Mouse (Mus musculus) embryonic facial prominence, embryonic 14.5 days (tissue): ENCODE results near the gene Cd302. TPM values are rescaled to one million over a fixed set of nuclear protein-coding genes. Genes with fewer than 3 reads are reported as not detected.

Source experiments
- ATAC-seq: fragments of 200-750 bp; cut with Nextera tagmentation; 2 replicates; pipeline ENCODE4 v1.8.0; 2017; ENCODE audit warnings: low read depth, moderate number of reproducible peaks, moderate TSS enrichment
- DNase-seq: peaks from one replicate; pipeline ENCODE4 v3.0.0-alpha.2; 2015; ENCODE audit warnings: low spot score
- H3K27ac ChIP-seq: fragments of 300-500 bp; sonication (generic); replicated peaks from 2 replicates; pipeline ENCODE4 v1.5.1; 2014; ENCODE audit warnings: low read depth, mild to moderate bottlenecking, low read length, moderate library complexity
- H3K27me3 ChIP-seq: fragments of 300-500 bp; sonication (generic); replicated peaks from 2 replicates; pipeline ENCODE4 v1.6.1; 2014; ENCODE audit warnings: low read length; ENCODE audit not compliant: control insufficient read depth, insufficient read depth
- H3K36me3 ChIP-seq: fragments of 300-500 bp; sonication (generic); 2 replicates; pipeline ENCODE4 v1.6.1; 2014; ENCODE audit warnings: low read length, mixed read lengths; ENCODE audit not compliant: control insufficient read depth, insufficient read depth
- H3K4me1 ChIP-seq: fragments of 300-500 bp; sonication (generic); 2 replicates; pipeline ENCODE4 v1.6.1; 2014; ENCODE audit warnings: antibody characterized with exemption, low read length; ENCODE audit not compliant: control insufficient read depth, insufficient read depth
- H3K4me2 ChIP-seq: fragments of 300-500 bp; sonication (generic); 2 replicates; pipeline ENCODE4 v1.6.1; 2014; ENCODE audit warnings: low read depth, mild to moderate bottlenecking, low read length, moderate library complexity, mixed read lengths
- H3K4me3 ChIP-seq: fragments of 300-500 bp; sonication (generic); 2 replicates; pipeline ENCODE4 v1.5.1; 2014; ENCODE audit warnings: low read depth, mild to moderate bottlenecking, low read length
- H3K9ac ChIP-seq: fragments of 300-500 bp; sonication (generic); 2 replicates; pipeline ENCODE4 v1.6.1; 2014; ENCODE audit warnings: low read depth, mild to moderate bottlenecking, low read length, moderate library complexity, mixed read lengths
- H3K9me3 ChIP-seq: fragments of 300-500 bp; sonication (generic); 2 replicates; pipeline ENCODE4 v1.6.1; 2016; ENCODE audit warnings: low read length; ENCODE audit not compliant: control insufficient read depth
- WGBS: fragments of 180-500 bp; shearing (Covaris S2); extraction: QIAGEN DNeasy Blood & Tissue Kit; methylation state at CpG from one replicate; pipeline ENCODE4 v1.1.7; 2014; 5-methylcytosine and 5-hydroxymethylcytosine counted together
- polyA plus RNA-seq: library from polyadenylated mRNA; unstranded; fragments of >200 nt; fragmentation: Nextera tagmentation; extraction: Ambion mirVana; gene quantifications from 2 replicates; pipeline ENCODE4 v1.2.1, GENCODE M21; 2014

Cd302 gene
- polyA plus RNA-seq, result 55.2 and 57.0 TPM in 2 replicates

GRCm38 (mm10) chr2:60284467-60284821 lies at the start of gene Cd302:
Gene Cd302 (minus strand): TSS chr2:60284488.
- Histone ChIP-seq H3K9ac (peak within 1 kb of the TSS; percentile 72), H3K9me3 (no peaks in the 10 kb centered on the region), H3K4me3 (peak within 1 kb of the TSS; percentile 57), H3K36me3 (no peaks in the 10 kb centered on the region), H3K4me1 (peaks cover 7% of the 10 kb centered on the region), H3K4me2 (peak within 1 kb of the TSS; percentile 97), H3K27ac (peak within 1 kb of the TSS; percentile 61), H3K27me3 (no peaks in the 10 kb centered on the region)
- DNase-seq (no peak), ATAC-seq (no peak)
- WGBS, result 62% methylated on average over 4 of the region's 4 CpGs

- H3K4me3 ChIP-seq, result no peak overlapping the region
- H3K9me3 ChIP-seq, result no peaks in the 10 kb centered on the region
- no peaks in the 10 kb centered on the region for H3K4me1 ChIP-seq
- no peak overlapping the region for H3K27ac ChIP-seq
- 93% methylated on average over 10 of the region's 10 CpGs for WGBS
- no peaks in the 10 kb centered on the region for H3K27me3 ChIP-seq
- no peak overlapping the region for H3K4me2 ChIP-seq
- ATAC-seq (no peak), DNase-seq (no peak)
- H3K36me3 ChIP-seq, result no peaks in the 10 kb centered on the region
- no peak overlapping the region for H3K9ac ChIP-seq
These were observed 44.4 kb upstream of the Cd302 start for GRCm38 (mm10) chr2:60328641-60329040.

- no peak for ATAC-seq
- Histone ChIP-seq H3K27ac (no peak overlapping the region), H3K9me3 (no peaks in the 10 kb centered on the region), H3K4me3 (no peak overlapping the region), H3K4me1 (no peaks in the 10 kb centered on the region), H3K9ac (no peak overlapping the region), H3K36me3 (no peaks in the 10 kb centered on the region), H3K4me2 (no peak overlapping the region), H3K27me3 (no peaks in the 10 kb centered on the region)
- 87% methylated on average over 11 of the region's 11 CpGs for whole genome bisulfite sequencing
- DNase-seq, result no peak
These were observed 43.3 kb upstream of the Cd302 start for GRCm38 (mm10) chr2:60327581-60327980.

GRCm38 (mm10) chr2:60326948-60327347 lies 42.7 kb upstream of the Cd302 start:
- H3K36me3 ChIP-seq, result no peaks in the 10 kb centered on the region
- H3K4me2 ChIP-seq, result no peak overlapping the region
- no peaks in the 10 kb centered on the region for H3K9me3 ChIP-seq
- H3K27ac ChIP-seq, result no peak overlapping the region
- WGBS, result 84% methylated on average over 7 of the region's 7 CpGs
- DNase-seq (no peak), ATAC-seq (no peak)
- no peaks in the 10 kb centered on the region for H3K4me1 ChIP-seq
- H3K4me3 ChIP-seq, result no peak overlapping the region
- no peak overlapping the region for H3K9ac ChIP-seq
- H3K27me3 ChIP-seq, result no peaks in the 10 kb centered on the region

- DNase-seq, result peak; percentile 12
- Histone ChIP-seq H3K9ac (no peak overlapping the region), H3K4me1 (no peaks in the 10 kb centered on the region), H3K4me2 (no peak overlapping the region), H3K27me3 (no peaks in the 10 kb centered on the region), H3K36me3 (no peaks in the 10 kb centered on the region), H3K9me3 (no peaks in the 10 kb centered on the region), H3K27ac (no peak overlapping the region), H3K4me3 (no peak overlapping the region)
- ATAC-seq, result no peak
- WGBS, result 86% methylated on average over 5 of the region's 5 CpGs
These were observed 39.1 kb upstream of the Cd302 start for GRCm38 (mm10) chr2:60323411-60323810.

- no peaks in the 10 kb centered on the region for H3K27me3 ChIP-seq
- H3K4me1 ChIP-seq, result no peaks in the 10 kb centered on the region
- 52% methylated on average over 6 of the region's 6 CpGs for WGBS
These were observed 37.9 kb upstream of the Cd302 start for GRCm38 (mm10) chr2:60322031-60322726.

GRCm38 (mm10) chr2:60303796-60304195 lies 19.5 kb upstream of the Cd302 start:
- DNase-seq (peak; percentile 67), ATAC-seq (peak; percentile 65; the same call in 1 of the 2 replicates)
- H3K4me2 ChIP-seq, result no peak overlapping the region
- WGBS, result 45% methylated on average over 4 of the region's 4 CpGs
- no peaks in the 10 kb centered on the region for H3K4me1 ChIP-seq
- H3K27ac ChIP-seq, result no peak overlapping the region
- no peaks in the 10 kb centered on the region for H3K27me3 ChIP-seq
- H3K9ac ChIP-seq, result no peak overlapping the region
- no peak overlapping the region for H3K4me3 ChIP-seq
- H3K36me3 ChIP-seq, result no peaks in the 10 kb centered on the region
- H3K9me3 ChIP-seq, result no peaks in the 10 kb centered on the region

More at GRCm38 (mm10) chr2:60322031-60322726, 37.9 kb upstream of the Cd302 start:
- H3K4me3 ChIP-seq, result no peak overlapping the region
- H3K27ac ChIP-seq, result no peak overlapping the region
- H3K9me3 ChIP-seq, result no peaks in the 10 kb centered on the region
- H3K9ac ChIP-seq, result no peak overlapping the region
- H3K36me3 ChIP-seq, result no peaks in the 10 kb centered on the region
- DNase-seq (no peak), ATAC-seq (no peak)
- H3K4me2 ChIP-seq, result no peak overlapping the region

GRCm38 (mm10) chr2:60299323-60299722 lies 15.0 kb upstream of the Cd302 start:
- ATAC-seq, result no peak
- 95% methylated on average over 2 of the region's 2 CpGs for WGBS

GRCm38 (mm10) chr2:60298266-60298665 lies 14.0 kb upstream of the Cd302 start:
- no peaks in the 10 kb centered on the region for H3K27me3 ChIP-seq
- 79% methylated on average over 3 of the region's 3 CpGs for WGBS
- DNase-seq (no peak), ATAC-seq (no peak)
- H3K9ac ChIP-seq, result no peak overlapping the region
- H3K27ac ChIP-seq, result no peak overlapping the region
- H3K4me2 ChIP-seq, result no peak overlapping the region
- H3K4me3 ChIP-seq, result no peak overlapping the region
- H3K36me3 ChIP-seq, result no peaks in the 10 kb centered on the region
- H3K9me3 ChIP-seq, result 0 out of 2 replicates have a peak, but pooled peaks cover 6% of the 10 kb centered on the region
- no peaks in the 10 kb centered on the region for H3K4me1 ChIP-seq

More at GRCm38 (mm10) chr2:60299323-60299722, 15.0 kb upstream of the Cd302 start:
- DNase-seq, result no peak
- Histone ChIP-seq H3K27ac (no peak overlapping the region), H3K36me3 (no peaks in the 10 kb centered on the region), H3K4me3 (no peak overlapping the region), H3K4me2 (no peak overlapping the region), H3K9me3 (0 out of 2 replicates have a peak, but pooled peaks cover 6% of the 10 kb centered on the region), H3K9ac (no peak overlapping the region), H3K4me1 (no peaks in the 10 kb centered on the region), H3K27me3 (no peaks in the 10 kb centered on the region)
